Mouse (Mus musculus) heart, postnatal 0 days (tissue): ENCODE results near the gene Sparcl1. TPM values are rescaled to one million over a fixed set of nuclear protein-coding genes. Genes with fewer than 3 reads are reported as not detected.
A peak's percentile ranks its signal among the peaks of the same experiment; 100 is the strongest.

Experiments
- ATAC-seq: fragments of 200-750 bp; cut with Nextera tagmentation; 2 replicates; pipeline ENCODE4 v1.8.0; 2017; ENCODE audit warnings: low read depth, moderate number of reproducible peaks, moderate library complexity; ENCODE audit not compliant: insufficient read depth
- DNase-seq: peaks from one replicate; pipeline ENCODE4 v3.0.0-alpha.2; 2016; ENCODE audit warnings: low spot score
- H3K27ac ChIP-seq: fragments of 300-500 bp; sonication (generic); 2 replicates; pipeline ENCODE4 v1.5.1; 2014; ENCODE audit warnings: low read depth, mild to moderate bottlenecking
- H3K27me3 ChIP-seq: fragments of 300-500 bp; sonication (generic); 2 replicates; pipeline ENCODE4 v1.6.1; 2014; ENCODE audit warnings: low read length, mixed read lengths; ENCODE audit not compliant: control insufficient read depth, insufficient read depth
- H3K36me3 ChIP-seq: fragments of 300-500 bp; sonication (generic); replicated peaks from 2 replicates; pipeline ENCODE4 v1.6.1; 2014; ENCODE audit warnings: low read length, mixed read lengths; ENCODE audit not compliant: control insufficient read depth, insufficient read depth
- H3K4me1 ChIP-seq: fragments of 300-500 bp; sonication (generic); 2 replicates; pipeline ENCODE4 v1.6.1; 2014; ENCODE audit warnings: antibody characterized with exemption; ENCODE audit not compliant: control insufficient read depth, insufficient read depth
- H3K4me2 ChIP-seq: fragments of 300-500 bp; sonication (generic); 2 replicates; pipeline ENCODE4 v1.6.1; 2014; ENCODE audit warnings: low read depth, mild to moderate bottlenecking, low read length, moderate library complexity
- H3K4me3 ChIP-seq: fragments of 300-500 bp; sonication (generic); 2 replicates; pipeline ENCODE4 v1.5.1; 2014; ENCODE audit warnings: low read depth, low read length
- H3K9ac ChIP-seq: fragments of 300-500 bp; sonication (generic); replicated peaks from 2 replicates; pipeline ENCODE4 v1.6.1; 2014; ENCODE audit warnings: low read depth, low read length, mixed read lengths
- H3K9me3 ChIP-seq: fragments of 300-500 bp; sonication (generic); replicated peaks from 2 replicates; pipeline ENCODE4 v1.6.1; 2016; ENCODE audit warnings: low read length; ENCODE audit not compliant: control insufficient read depth
- CTCF ChIP-seq: IDR thresholded peaks from 2 replicates; pipeline ENCODE4 v1.5.1; 2016; ENCODE audit warnings: antibody characterized with exemption, control low read depth, low read depth
- EP300 ChIP-seq: IDR thresholded peaks from 2 replicates; pipeline ENCODE4 v1.6.1; 2016; ENCODE audit warnings: antibody characterized with exemption, low read depth
- WGBS: fragments of 180-500 bp; shearing (Covaris S2); extraction: QIAGEN DNeasy Blood & Tissue Kit; methylation state at CpG from one replicate; pipeline ENCODE4 v1.1.7; 2014; 5-methylcytosine and 5-hydroxymethylcytosine counted together
- polyA plus RNA-seq: library from polyadenylated mRNA; unstranded; fragments of >200 nt; fragmentation: Nextera tagmentation; extraction: Ambion mirVana; gene quantifications from 2 replicates; pipeline ENCODE4 v1.2.1, GENCODE M21; 2015
- total RNA-seq: library from RNA; depleted of rRNA; stranded (reverse); fragments of >200 nt; gene quantifications from 2 replicates; pipeline ENCODE4 v1.2.3, GENCODE M21; 2014; ENCODE audit warnings: low replicate concordance

Gene Sparcl1
- total and polyA plus RNA-seq, 2 experiments from 2014 or later = 97.3 to 168 TPM

DNA sequence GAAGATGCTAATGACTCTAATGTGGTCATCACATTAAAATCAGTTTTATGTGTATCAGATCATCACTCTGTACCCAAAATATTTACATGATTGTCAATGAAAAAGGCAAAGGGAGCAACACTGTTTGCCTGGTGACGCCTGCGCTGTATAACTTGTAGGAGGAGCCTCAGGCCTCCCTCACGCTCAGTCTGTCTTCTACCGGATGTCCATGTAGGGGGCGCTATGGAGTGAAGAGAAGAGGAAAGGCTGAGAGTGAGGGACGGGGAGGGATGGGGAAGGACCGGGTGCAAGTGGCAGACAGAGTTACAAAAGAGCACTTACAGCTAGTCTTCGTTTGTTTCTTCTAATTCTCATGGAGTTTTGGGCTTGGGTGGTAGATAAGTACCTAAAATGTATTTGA lies 60.6 kb downstream of the Sparcl1 start:
- H3K27ac ChIP-seq = no peak overlapping the region
- H3K36me3 ChIP-seq = peaks cover 47% of the 10 kb centered on the region

GRCm38 (mm10) chr5:104048139-104048538 lies 65.4 kb downstream of the Sparcl1 start:
- no peak overlapping the region for H3K27ac ChIP-seq
- 48% methylated on average over 4 of the region's 4 CpGs for WGBS

More for the DNA sequence above, 60.6 kb downstream of the Sparcl1 start:
- WGBS = 61% methylated on average over 8 of the region's 8 CpGs
- H3K4me1 ChIP-seq = peaks cover 4% of the 10 kb centered on the region
- peak; percentile 25 for TF ChIP-seq CTCF
- TF ChIP-seq EP300 = no peak
- DNase-seq = no peak
- H3K9ac ChIP-seq = no peak overlapping the region
- H3K4me3 ChIP-seq = no peak overlapping the region
- no peaks in the 10 kb centered on the region for H3K9me3 ChIP-seq
- ATAC-seq = no peak
- no peaks in the 10 kb centered on the region for H3K27me3 ChIP-seq
- H3K4me2 ChIP-seq = no peak overlapping the region

DNA sequence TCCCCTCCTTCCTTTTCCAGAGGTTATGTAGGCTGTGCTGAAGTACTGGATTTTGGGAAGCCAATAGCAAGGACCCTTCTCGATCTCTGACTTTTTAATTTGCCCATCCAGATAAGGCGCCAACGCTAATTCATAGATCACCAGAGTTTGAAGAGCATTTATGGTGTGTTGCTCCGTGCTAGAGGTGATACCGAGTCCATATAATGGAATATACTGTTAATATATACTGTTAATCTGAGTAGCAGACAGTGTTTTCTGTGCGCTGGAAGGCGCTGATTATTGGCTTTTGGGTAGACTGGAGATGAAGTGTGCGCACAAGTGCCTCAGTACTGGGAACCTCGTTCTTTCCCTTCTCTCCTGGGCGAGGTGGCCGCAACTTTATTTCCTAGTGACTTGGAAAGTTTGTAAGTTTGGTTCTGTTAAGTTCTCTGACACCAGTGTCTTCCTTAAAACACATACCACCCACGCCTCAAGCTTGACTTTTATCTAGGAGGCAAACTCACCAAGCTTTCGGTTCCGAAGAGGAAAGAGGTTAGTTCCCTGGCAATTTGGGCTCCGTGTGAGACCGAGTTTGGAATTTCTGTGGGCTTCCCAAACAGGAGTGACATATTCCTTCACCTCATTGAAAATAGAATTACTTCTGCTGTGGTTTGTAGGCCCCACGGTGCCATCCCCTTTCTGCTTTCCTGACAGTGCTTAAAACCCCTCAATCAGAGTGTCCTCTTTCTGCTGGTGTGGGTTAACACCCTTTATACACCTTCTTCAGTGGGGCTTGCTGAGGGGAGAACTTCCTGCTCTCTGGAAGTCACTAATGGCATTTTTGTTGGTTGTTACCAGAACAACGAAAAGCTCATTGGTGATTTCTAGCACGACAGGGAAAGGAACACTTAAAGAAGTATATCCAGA lies 66.1 kb downstream of the Sparcl1 start:
- H3K4me3 ChIP-seq = peak overlapping the region; percentile 85
- TF ChIP-seq CTCF (no peak), EP300 (no peak)
- H3K9me3 ChIP-seq = no peaks in the 10 kb centered on the region
- H3K4me2 ChIP-seq = peak overlapping the region; percentile 77
- peak overlapping the region; percentile 94 for H3K9ac ChIP-seq
- peak overlapping the region; percentile 88 for H3K27ac ChIP-seq
- DNase-seq (peak; percentile 21), ATAC-seq (no peak)
- H3K27me3 ChIP-seq = no peaks in the 10 kb centered on the region
- WGBS = 2% methylated on average over 19 of the region's 19 CpGs
- H3K4me1 ChIP-seq = peaks cover 13% of the 10 kb centered on the region
- H3K36me3 ChIP-seq = peaks cover 21% of the 10 kb centered on the region

More at GRCm38 (mm10) chr5:104048139-104048538, 65.4 kb downstream of the Sparcl1 start:
- Histone ChIP-seq H3K9ac (peak overlapping the region; percentile 94), H3K4me3 (peak overlapping the region; percentile 85), H3K4me1 (peaks cover 13% of the 10 kb centered on the region), H3K27me3 (no peaks in the 10 kb centered on the region), H3K4me2 (peak overlapping the region; percentile 77), H3K9me3 (no peaks in the 10 kb centered on the region), H3K36me3 (peaks cover 27% of the 10 kb centered on the region)
- ATAC-seq (no peak), DNase-seq (no peak)
- TF ChIP-seq CTCF (no peak), EP300 (no peak)

DNA sequence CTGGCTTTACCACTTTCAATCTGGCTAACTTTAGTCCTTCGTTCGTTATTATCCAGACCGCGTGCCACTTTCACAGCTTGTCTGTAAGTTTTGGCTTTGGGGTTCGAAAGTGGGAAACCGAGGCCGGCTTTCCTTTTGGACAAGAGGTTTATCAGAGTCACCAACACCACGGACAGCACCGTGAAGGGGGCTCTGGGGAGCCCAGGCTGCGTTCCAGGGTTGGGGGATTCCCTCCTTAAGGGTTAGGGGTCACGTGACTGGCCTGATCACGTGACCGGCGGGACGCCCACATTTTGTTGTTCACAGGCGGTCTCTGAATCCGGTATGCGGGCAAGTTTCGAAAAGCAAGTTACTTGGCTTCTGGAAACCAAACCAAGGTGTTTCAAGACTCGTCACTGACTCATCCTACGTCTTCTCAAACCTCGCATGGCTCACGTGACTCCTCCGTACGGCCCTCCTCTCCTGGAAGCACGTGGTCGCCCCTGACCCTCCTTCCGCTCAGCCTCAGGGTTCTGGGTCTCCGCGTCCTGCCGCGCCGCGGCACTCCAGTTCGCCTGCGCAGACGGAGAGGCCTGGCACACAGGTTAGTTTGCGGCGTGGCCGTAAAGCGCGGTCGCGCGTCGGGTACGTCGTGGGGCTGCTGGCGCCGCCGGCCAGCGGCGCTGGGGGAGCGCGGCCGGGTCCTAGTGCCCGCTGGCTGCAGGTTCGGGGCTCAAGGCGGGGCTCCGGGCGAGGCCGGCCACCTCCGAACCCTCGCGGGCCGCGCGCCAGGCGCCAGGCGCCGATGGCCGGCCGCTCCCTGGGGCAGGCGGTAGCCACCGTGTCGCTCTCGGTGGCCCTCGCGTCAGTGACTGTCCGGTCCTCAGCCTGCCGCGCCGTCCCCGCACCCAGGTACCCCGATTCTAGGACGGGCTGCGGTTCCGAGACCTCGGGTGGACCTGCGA lies 67.0 kb downstream of the Sparcl1 start, which contains the start of gene Nudt9:
Gene Nudt9, plus strand, starts transcription at position 51 of the 944 bp plus-strand sequence.
- H3K27me3 ChIP-seq = no peaks in the 10 kb centered on the region
- no peaks in the 10 kb centered on the region for H3K9me3 ChIP-seq
- peaks cover 13% of the 10 kb centered on the region for H3K4me1 ChIP-seq
- H3K4me2 ChIP-seq = peak within 1 kb of the TSS; percentile 77
- TF ChIP-seq CTCF (peak; percentile 5; the same call in 1 of the 2 replicates), EP300 (peak; percentile 86; the same call in 1 of the 2 replicates)
- WGBS = 4% methylated on average over 90 of the region's 90 CpGs
- peak; percentile 98 for ATAC-seq
- peak; percentile 98 for DNase-seq
- peak within 1 kb of the TSS; percentile 94 for H3K9ac ChIP-seq
- H3K36me3 ChIP-seq = peaks cover 11% of the 10 kb centered on the region
- H3K4me3 ChIP-seq = peak within 1 kb of the TSS; percentile 85
- peak within 1 kb of the TSS; percentile 88 for H3K27ac ChIP-seq

DNA sequence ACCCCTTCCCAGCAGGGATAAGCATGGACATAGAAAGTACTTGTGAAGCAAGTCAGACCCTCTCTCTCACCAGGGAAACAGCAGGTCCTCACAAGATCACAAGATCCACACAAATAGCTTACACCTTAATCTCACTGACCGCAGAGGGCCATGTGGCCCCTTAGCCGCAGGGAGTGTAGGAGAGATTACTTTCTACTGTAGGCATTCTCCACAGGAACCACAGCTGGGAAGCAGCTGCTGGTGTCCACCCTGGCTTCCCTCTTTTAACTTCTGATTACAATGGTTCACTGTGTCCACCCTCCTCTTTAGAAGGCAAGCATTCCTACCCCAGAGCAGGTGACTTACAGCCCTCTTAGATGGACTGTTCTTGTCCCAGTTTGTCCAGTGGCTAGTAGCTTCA lies 69.8 kb downstream of the Sparcl1 start:
- no peaks in the 10 kb centered on the region for H3K9me3 ChIP-seq
- 0 out of 2 replicates have a peak overlapping the region, but pooled peaks have one; percentile 36 for H3K27ac ChIP-seq

More for the DNA sequence above, 69.8 kb downstream of the Sparcl1 start:
- H3K36me3 ChIP-seq = no peaks in the 10 kb centered on the region
- peaks cover 13% of the 10 kb centered on the region for H3K4me1 ChIP-seq
- no peaks in the 10 kb centered on the region for H3K27me3 ChIP-seq
- DNase-seq (no peak), ATAC-seq (no peak)
- no peak overlapping the region for H3K4me3 ChIP-seq
- WGBS = 29% methylated on average over 2 of the region's 2 CpGs
- H3K9ac ChIP-seq = no peak overlapping the region
- no peak overlapping the region for H3K4me2 ChIP-seq
- TF ChIP-seq CTCF (no peak), EP300 (no peak)
